ENCODE assay signal across 27 mouse cellular contexts in the genomic region with DNA sequence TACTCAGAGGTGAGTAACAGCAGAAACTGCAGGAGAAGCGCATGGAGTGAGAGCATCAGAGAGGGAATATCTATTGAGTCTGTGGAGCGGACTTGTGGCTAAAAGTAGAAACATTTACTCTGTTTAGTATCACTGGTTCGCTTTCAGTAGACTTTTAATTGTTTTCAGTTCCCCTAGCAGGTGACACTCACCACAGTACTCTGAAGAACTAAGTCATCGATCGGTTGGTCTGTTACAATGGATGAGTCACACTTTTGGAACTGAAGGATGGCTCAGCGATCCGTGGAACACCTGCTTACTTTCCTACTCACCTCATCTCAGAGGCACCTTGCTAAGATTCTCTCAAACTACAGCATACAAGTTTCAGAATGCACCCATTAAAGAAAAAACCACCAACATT.
"Had no signal": no experiment of that assay in that cellular context is flagged by ENCODE, and none has a peak within 500 bp of the region (broad histone marks: within the 10 kb centered on the region; RNA-seq: fewer than 3 reads in every experiment).

No protein-coding gene starts in this region.

- H3K4me3 ChIP-seq: embryonic facial prominence, embryonic 10.5 days; embryonic facial prominence, embryonic 12.5 days; embryonic facial prominence, embryonic 13.5 days; embryonic facial prominence, embryonic 15.5 days; erythroblast, embryonic 14.5 days; forebrain, embryonic 10.5 days; forebrain, embryonic 12.5 days; forebrain, embryonic 13.5 days; forebrain, embryonic 15.5 days; gastrocnemius, adult 2 months; heart, adult 2 months; heart, embryonic 10.5 days had no signal

- H3K27ac ChIP-seq: embryonic facial prominence, embryonic 10.5 days; embryonic facial prominence, embryonic 12.5 days; embryonic facial prominence, embryonic 13.5 days; embryonic facial prominence, embryonic 15.5 days; forebrain, embryonic 10.5 days; forebrain, embryonic 12.5 days; forebrain, embryonic 13.5 days; forebrain, embryonic 15.5 days; gastrocnemius, adult 2 months; heart, adult 2 months; heart, embryonic 10.5 days had no signal

- H3K9me3 ChIP-seq: embryonic facial prominence, embryonic 10.5 days; embryonic facial prominence, embryonic 12.5 days; embryonic facial prominence, embryonic 13.5 days; embryonic facial prominence, embryonic 15.5 days; forebrain, embryonic 10.5 days; forebrain, embryonic 12.5 days; forebrain, embryonic 13.5 days; forebrain, embryonic 15.5 days; heart, embryonic 10.5 days had no signal

- H3K4me1 ChIP-seq: embryonic facial prominence, embryonic 10.5 days; embryonic facial prominence, embryonic 12.5 days; embryonic facial prominence, embryonic 13.5 days; embryonic facial prominence, embryonic 15.5 days; forebrain, embryonic 10.5 days; forebrain, embryonic 12.5 days; forebrain, embryonic 13.5 days; forebrain, embryonic 15.5 days had no signal

- H3K4me2 ChIP-seq: embryonic facial prominence, embryonic 12.5 days; embryonic facial prominence, embryonic 13.5 days; embryonic facial prominence, embryonic 15.5 days; forebrain, embryonic 12.5 days; forebrain, embryonic 13.5 days; forebrain, embryonic 15.5 days had no signal

- H3K9ac ChIP-seq: embryonic facial prominence, embryonic 12.5 days; embryonic facial prominence, embryonic 13.5 days; embryonic facial prominence, embryonic 15.5 days; forebrain, embryonic 12.5 days; forebrain, embryonic 13.5 days; forebrain, embryonic 15.5 days; forebrain, postnatal 0 days had no signal

- DNase-seq: cerebellum, adult 9-11 months; cerebellum, postnatal 10 days; cerebellum, postnatal 14 days; cerebellum, postnatal 25 days; cerebellum, postnatal 36 days; embryo, embryonic 11 days; forebrain, postnatal 0 days; gastrocnemius, adult 2 months; gastrocnemius, postnatal 10 days; gastrocnemius, postnatal 14 days; gastrocnemius, postnatal 25 days; gastrocnemius, postnatal 36 days; heart, adult 11 months; heart, adult 18-20 months; heart, adult 2 months had no signal

- H3K27me3 ChIP-seq: embryonic facial prominence, embryonic 12.5 days; embryonic facial prominence, embryonic 13.5 days; embryonic facial prominence, embryonic 15.5 days; forebrain, embryonic 12.5 days; forebrain, embryonic 13.5 days; forebrain, embryonic 15.5 days had no signal

- ATAC-seq: forebrain, embryonic 13.5 days; forebrain, embryonic 14.5 days; forebrain, embryonic 15.5 days; forebrain, embryonic 16.5 days; forebrain, postnatal 0 days had no signal
